Mouse (Mus musculus): Measurements from ENCODE around the gene Gnaq. TPM values are rescaled to one million over a fixed set of nuclear protein-coding genes. Genes with fewer than 3 reads are reported as not detected.

The Gnaq gene
- polyA plus RNA-seq, 1 experiment from 2014 or later: 18.1 TPM

DNA sequence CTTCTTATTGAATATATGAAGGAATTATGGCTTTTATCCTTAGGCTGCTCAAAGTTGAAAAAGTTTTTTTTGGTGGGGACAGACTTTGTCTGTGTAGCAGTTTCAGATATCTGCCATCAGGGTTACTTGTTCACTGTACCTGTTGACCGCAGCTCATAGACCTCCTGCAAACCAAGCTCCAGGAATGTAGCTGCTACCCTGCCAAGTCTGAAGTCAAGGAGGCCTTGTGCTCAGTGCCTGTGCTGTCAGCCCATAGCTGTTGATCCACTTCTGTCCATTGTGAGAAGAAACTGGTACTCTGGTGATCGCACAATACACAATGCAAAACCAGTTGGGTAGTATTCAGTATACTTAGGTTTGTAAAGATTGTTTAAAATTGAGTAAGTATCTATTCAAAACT lies 68.7 kb downstream of the Gnaq start:
- Histone ChIP-seq H3K4me1 (replicated peaks) (peaks cover 47% of the 10 kb centered on the region), H3K27ac (ENCODE audit: poor library complexity, severe bottlenecking) (no peak overlapping the region), H3K27me3 (replicated peaks) (no peaks in the 10 kb centered on the region), H3K4me2 (no peak overlapping the region), H3K36me3 (no peaks in the 10 kb centered on the region), H3K4me3 (no peak overlapping the region), H3K9ac (no peak overlapping the region), H3K9me3 (replicated peaks) (no peaks in the 10 kb centered on the region)
- 90% methylated on average over 2 of the region's 2 CpGs for WGBS
- ATAC-seq (ENCODE audit: insufficient number of reproducible peaks, low FRiP score): no peak

DNA sequence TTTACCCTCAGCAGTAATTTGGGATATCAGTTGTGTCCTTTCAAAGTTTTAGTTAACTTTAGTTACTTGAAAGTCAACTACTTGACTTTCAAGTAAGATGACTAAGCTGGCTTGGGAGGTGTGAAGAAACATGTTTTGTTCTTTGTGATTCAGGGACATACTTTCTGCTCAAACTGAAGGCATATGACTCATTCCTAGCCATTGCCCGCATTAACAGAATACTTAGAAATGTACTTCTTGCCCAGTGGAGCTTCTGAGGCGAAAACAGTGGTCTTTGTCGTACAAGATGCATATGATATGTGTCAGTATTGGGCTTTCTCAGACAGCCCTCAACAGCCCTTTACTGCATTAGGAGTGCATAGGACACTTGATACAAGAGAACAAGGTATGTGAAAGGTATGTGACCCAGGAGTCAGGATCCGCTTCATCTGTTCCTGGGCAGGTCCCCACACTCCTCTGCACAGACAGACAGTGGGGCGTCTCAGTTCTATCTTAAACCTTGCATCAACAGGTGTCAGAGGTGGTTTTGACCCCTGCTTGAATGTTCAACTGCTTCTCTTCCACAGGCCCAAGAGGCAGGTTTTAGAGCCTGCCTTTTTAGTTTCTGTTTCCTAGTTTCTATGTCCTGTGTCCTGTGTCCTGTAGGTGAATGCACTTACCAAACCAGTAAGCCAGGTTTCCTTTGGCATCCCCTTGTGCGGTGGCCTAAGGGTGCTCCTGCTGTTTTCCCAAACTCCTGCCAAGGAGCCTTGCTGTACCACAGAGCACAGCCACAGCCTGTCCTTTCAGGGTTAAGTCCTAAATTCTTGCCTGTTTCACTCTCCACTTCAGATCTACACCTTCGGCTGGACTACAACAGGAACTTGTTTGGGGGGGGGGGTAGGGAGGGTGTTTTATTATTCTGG lies 72.4 kb downstream of the Gnaq start:
- Histone ChIP-seq H3K9ac (no peak overlapping the region), H3K36me3 (no peaks in the 10 kb centered on the region), H3K4me1 (replicated peaks) (peaks cover 27% of the 10 kb centered on the region), H3K4me2 (no peak overlapping the region), H3K4me3 (no peak overlapping the region), H3K9me3 (replicated peaks) (no peaks in the 10 kb centered on the region), H3K27me3 (replicated peaks) (no peaks in the 10 kb centered on the region), H3K27ac (ENCODE audit: poor library complexity, severe bottlenecking) (no peak overlapping the region)
- 75% methylated on average over 7 of the region's 7 CpGs for WGBS
- no peak for ATAC-seq (ENCODE audit: insufficient number of reproducible peaks, low FRiP score)

DNA sequence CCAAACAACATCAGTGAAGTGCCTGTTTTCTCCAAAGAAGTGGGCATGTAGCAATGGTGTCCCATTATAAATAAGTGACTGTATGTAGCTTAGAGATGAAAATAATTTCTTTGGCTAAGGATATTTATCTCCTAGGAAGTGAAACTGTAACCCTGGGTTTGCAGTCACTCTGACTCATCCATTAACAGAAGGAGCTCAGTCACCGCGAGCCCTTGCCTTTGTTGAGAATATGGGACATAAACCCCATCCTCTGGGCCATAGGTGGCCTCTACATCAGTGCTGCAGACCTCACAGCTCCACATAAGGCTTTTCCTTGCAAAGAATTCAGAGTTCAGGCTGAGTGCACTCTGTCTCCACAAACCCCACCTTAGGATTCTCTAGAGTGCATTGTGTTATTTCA lies 77.0 kb downstream of the Gnaq start:
- Histone ChIP-seq H3K9me3 (replicated peaks) (no peaks in the 10 kb centered on the region), H3K27ac (ENCODE audit: poor library complexity, severe bottlenecking) (no peak overlapping the region), H3K4me1 (replicated peaks) (peaks cover 15% of the 10 kb centered on the region), H3K4me2 (no peak overlapping the region), H3K36me3 (no peaks in the 10 kb centered on the region), H3K27me3 (replicated peaks) (no peaks in the 10 kb centered on the region), H3K9ac (no peak overlapping the region), H3K4me3 (no peak overlapping the region)
- ATAC-seq (ENCODE audit: insufficient number of reproducible peaks, low FRiP score): no peak
- 84% methylated on average over 2 of the region's 2 CpGs for WGBS

DNA sequence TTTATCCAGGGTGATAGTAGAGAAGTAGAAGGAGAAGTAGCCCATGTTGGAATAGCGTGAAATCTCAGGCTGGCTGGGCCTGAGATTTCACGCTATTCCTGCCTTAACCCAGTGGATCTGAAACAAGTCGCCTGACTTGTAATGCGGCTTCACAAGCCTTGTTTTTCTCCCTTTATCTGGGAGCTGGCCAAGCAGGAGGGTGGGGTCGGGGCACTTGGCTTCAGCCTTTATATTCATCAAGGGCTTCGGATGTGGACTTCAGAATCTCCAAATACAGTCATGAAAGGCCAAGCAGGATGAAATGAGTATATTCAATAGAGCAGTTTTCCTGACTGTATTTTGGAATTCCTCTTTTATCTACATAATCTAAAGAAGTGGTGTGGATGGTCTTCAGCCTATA lies 82.3 kb downstream of the Gnaq start:
- Histone ChIP-seq H3K36me3 (peaks cover 5% of the 10 kb centered on the region), H3K4me1 (replicated peaks) (peaks cover 8% of the 10 kb centered on the region; the same call in 1 of the 2 replicates), H3K9me3 (replicated peaks) (no peaks in the 10 kb centered on the region), H3K4me2 (no peak overlapping the region), H3K27me3 (replicated peaks) (no peaks in the 10 kb centered on the region), H3K9ac (no peak overlapping the region), H3K27ac (ENCODE audit: poor library complexity, severe bottlenecking) (no peak overlapping the region), H3K4me3 (no peak overlapping the region)
- no peak for ATAC-seq (ENCODE audit: insufficient number of reproducible peaks, low FRiP score)
- 69% methylated on average over 6 of the region's 6 CpGs for WGBS

DNA sequence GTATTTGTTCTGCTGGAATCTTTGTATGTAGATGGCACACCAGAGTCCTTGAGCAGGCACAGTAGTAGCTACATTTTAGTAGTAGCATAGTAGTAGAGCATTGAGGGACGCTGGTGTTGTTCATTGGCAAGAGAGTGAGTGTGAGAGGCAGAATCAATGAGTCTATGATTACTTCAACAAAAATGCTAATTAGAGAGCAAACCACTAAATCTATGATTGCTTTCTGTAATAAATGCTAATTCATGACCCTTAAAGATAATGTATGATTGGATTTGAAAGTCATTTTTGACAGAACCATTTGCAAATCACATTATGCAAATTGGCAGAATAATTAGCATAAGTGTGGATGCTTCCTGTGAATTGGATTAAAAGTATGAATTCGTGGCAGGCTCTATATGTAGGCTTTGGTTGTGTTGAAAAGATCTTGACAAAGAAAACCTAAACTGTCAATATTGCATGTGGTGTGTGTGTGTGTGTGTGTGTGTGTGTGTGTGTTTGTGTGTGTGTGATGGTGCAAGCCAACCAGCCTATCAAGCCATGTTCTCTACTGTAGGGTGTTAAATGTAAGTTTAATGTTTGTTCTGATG lies 82.9 kb downstream of the Gnaq start:
- Histone ChIP-seq H3K9ac (no peak overlapping the region), H3K4me2 (no peak overlapping the region), H3K9me3 (replicated peaks) (no peaks in the 10 kb centered on the region), H3K27ac (ENCODE audit: poor library complexity, severe bottlenecking) (no peak overlapping the region), H3K27me3 (replicated peaks) (no peaks in the 10 kb centered on the region), H3K36me3 (peaks cover 9% of the 10 kb centered on the region), H3K4me1 (replicated peaks) (peaks cover 8% of the 10 kb centered on the region; the same call in 1 of the 2 replicates), H3K4me3 (no peak overlapping the region)
- 86% methylated on average over 2 of the region's 2 CpGs for WGBS
- ATAC-seq (ENCODE audit: insufficient number of reproducible peaks, low FRiP score): no peak

DNA sequence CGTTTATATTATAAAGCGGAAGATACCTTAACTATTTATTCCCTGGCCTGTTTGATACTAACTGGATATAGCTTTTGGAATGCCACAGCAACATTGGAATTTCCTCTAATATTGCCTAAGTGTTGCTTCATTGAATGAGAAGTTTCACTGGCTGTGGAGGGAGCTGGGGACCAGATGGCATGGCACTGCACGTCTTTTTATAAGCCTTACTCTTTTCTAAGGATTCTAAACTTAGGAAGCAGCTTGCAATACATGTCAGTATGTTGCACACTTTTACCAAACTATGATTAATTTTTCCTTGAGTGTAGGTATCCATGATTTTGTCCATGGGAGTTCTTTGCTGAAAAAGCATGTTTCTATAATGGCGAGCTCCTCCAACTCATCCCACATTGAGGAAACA lies 87.3 kb downstream of the Gnaq start:
- no peak for ATAC-seq (ENCODE audit: insufficient number of reproducible peaks, low FRiP score)
- H3K36me3 ChIP-seq: peaks cover 12% of the 10 kb centered on the region
- H3K4me3 ChIP-seq: no peak overlapping the region
- H3K27ac ChIP-seq (ENCODE audit: poor library complexity, severe bottlenecking): no peak overlapping the region
- H3K9me3 ChIP-seq (replicated peaks): no peaks in the 10 kb centered on the region
- no peaks in the 10 kb centered on the region for H3K27me3 ChIP-seq (replicated peaks)
- peaks cover 16% of the 10 kb centered on the region for H3K4me1 ChIP-seq (replicated peaks)
- no peak overlapping the region for H3K9ac ChIP-seq
- WGBS: 83% methylated on average over 4 of the region's 4 CpGs
- no peak overlapping the region for H3K4me2 ChIP-seq

DNA sequence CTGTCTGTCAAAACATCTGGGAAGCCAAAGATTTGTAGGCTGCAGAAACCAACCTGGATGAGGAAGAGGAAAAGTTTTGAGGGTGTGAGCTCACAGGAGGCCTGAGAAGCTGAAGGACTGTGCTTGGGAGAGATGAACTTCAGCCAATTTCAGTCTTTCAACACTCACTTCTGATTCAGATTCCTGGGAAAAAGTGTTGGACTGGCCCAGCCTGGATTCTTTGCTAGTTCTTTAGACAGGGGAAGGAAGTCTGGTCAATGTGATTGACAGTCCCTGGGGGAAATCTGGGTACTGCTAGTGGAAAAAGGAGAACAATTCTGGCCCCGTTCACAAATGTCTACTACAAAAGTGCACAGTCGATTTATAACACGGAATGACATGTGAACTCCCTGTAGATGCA lies 89.9 kb downstream of the Gnaq start:
- Histone ChIP-seq H3K4me3 (no peak overlapping the region), H3K9ac (no peak overlapping the region), H3K9me3 (replicated peaks) (peaks cover 3% of the 10 kb centered on the region; the same call in 1 of the 2 replicates), H3K27me3 (replicated peaks) (no peaks in the 10 kb centered on the region), H3K4me2 (no peak overlapping the region), H3K36me3 (peaks cover 24% of the 10 kb centered on the region), H3K27ac (ENCODE audit: poor library complexity, severe bottlenecking) (no peak overlapping the region), H3K4me1 (replicated peaks) (peaks cover 18% of the 10 kb centered on the region)
- 59% methylated on average over 3 of the region's 3 CpGs for WGBS
- 0 out of 2 replicates have a peak, but pooled peaks have one; percentile 9 for ATAC-seq (ENCODE audit: insufficient number of reproducible peaks, low FRiP score)

DNA sequence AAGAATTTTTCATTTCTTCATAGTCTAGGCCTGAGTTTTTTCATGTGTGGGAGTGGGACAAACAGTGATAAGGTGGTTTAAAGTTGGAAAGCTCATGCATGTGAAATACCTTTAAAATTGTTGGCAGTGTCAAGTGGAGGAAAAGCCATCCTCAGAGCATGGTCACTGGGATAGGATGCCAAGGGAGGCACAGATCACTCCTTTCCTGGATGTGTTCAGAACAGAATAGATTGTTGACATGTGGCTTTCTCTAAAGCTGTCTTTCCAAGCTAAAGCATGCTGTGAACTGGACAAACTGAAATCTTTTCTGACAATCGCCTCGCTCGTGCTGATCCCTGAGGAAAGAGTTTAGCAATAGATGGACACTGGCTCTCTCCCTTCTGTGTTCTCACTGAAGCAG lies 90.5 kb downstream of the Gnaq start:
- Histone ChIP-seq H3K4me2 (no peak overlapping the region), H3K27me3 (replicated peaks) (no peaks in the 10 kb centered on the region), H3K4me3 (no peak overlapping the region), H3K4me1 (replicated peaks) (peaks cover 17% of the 10 kb centered on the region), H3K9ac (no peak overlapping the region), H3K36me3 (peaks cover 24% of the 10 kb centered on the region), H3K9me3 (replicated peaks) (peaks cover 3% of the 10 kb centered on the region; the same call in 1 of the 2 replicates), H3K27ac (ENCODE audit: poor library complexity, severe bottlenecking) (no peak overlapping the region; the same call in 1 of the 2 replicates)
- ATAC-seq (ENCODE audit: insufficient number of reproducible peaks, low FRiP score): no peak
- WGBS: 90% methylated on average over 3 of the region's 3 CpGs

DNA sequence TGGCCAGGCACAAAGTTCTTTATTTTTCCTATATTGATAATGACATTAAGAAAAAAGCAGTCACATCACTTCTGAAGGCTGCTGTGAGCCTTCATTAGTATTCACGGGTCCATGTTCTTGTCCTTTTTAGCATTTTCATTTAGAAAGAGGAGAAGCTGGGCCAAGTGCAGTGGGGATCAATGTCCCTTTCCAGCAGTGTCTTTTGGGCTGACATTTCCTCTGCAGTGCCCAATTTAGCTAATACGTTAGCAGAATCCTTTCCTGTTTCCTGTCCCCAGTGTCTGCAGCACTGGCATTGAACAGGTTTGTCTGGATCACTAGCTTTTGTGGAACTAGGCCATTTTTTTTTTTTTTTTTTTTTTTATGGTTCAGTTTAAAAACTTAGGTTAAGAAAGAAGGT lies 92.2 kb downstream of the Gnaq start:
- WGBS: 56% methylated on average over 2 of the region's 2 CpGs
- H3K4me1 ChIP-seq (replicated peaks): peaks cover 15% of the 10 kb centered on the region

DNA sequence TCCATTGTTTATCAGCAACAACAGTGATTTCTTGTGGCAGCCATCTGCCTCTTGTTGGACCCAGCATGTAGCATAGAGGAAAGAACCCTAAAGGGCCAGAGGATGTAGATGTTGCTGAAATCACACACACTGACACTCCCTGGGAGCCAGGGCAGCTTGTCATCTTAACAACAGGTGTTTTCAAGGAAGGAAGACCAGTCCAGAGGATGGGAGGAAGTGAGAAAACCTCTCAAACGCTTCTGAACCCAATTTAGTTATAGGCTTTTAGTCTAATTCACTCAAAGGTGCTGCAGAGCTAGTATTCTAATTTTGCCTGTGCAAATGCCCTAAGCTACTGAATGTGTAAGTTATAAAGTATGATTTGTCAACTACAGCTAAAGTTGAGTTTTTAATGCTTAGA lies 99.0 kb downstream of the Gnaq start:
- H3K4me3 ChIP-seq: no peak overlapping the region
- ATAC-seq (ENCODE audit: insufficient number of reproducible peaks, low FRiP score): no peak
- H3K36me3 ChIP-seq: peaks cover 1% of the 10 kb centered on the region; the same call in 1 of the 2 replicates
- H3K27ac ChIP-seq (ENCODE audit: poor library complexity, severe bottlenecking): no peak overlapping the region
- H3K9me3 ChIP-seq (replicated peaks): no peaks in the 10 kb centered on the region
- no peak overlapping the region for H3K4me2 ChIP-seq
- no peak overlapping the region for H3K9ac ChIP-seq
- H3K27me3 ChIP-seq (replicated peaks): no peaks in the 10 kb centered on the region
- WGBS: 65% methylated on average over 1 of the region's 1 CpGs
- peaks cover 4% of the 10 kb centered on the region; the same call in 1 of the 2 replicates for H3K4me1 ChIP-seq (replicated peaks)

More for the DNA sequence above, 92.2 kb downstream of the Gnaq start:
- Histone ChIP-seq H3K27ac (ENCODE audit: poor library complexity, severe bottlenecking) (no peak overlapping the region), H3K4me2 (no peak overlapping the region), H3K9ac (no peak overlapping the region), H3K4me3 (no peak overlapping the region), H3K27me3 (replicated peaks) (no peaks in the 10 kb centered on the region), H3K36me3 (peaks cover 20% of the 10 kb centered on the region), H3K9me3 (replicated peaks) (peaks cover 3% of the 10 kb centered on the region; the same call in 1 of the 2 replicates)
- no peak for ATAC-seq (ENCODE audit: insufficient number of reproducible peaks, low FRiP score)

DNA sequence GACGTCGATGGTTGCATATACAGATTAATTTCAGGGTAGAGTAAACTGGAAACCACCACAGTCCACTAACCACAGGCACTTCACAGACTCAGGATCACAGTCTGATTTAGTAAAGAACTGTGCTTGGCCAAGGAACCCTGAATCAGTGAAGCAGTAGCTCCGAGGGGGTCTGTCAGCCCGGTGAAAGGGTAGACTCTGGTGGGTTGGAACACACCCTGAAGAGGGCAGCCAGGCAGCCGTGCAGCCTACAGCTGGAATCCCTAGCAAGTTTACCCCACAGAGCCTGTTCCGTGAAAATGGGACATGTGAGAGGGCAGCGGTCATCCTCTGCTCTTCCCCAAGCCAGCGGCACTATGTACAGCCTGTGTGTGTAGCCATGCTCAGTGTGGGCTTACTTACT lies 103.0 kb downstream of the Gnaq start:
- peaks cover 22% of the 10 kb centered on the region for H3K4me1 ChIP-seq (replicated peaks)
- H3K36me3 ChIP-seq: no peaks in the 10 kb centered on the region
- H3K4me2 ChIP-seq: no peak overlapping the region
- no peaks in the 10 kb centered on the region for H3K27me3 ChIP-seq (replicated peaks)
- H3K9ac ChIP-seq: no peak overlapping the region
- no peaks in the 10 kb centered on the region for H3K9me3 ChIP-seq (replicated peaks)
- H3K27ac ChIP-seq (ENCODE audit: poor library complexity, severe bottlenecking): no peak overlapping the region
- no peak overlapping the region for H3K4me3 ChIP-seq
- ATAC-seq (ENCODE audit: insufficient number of reproducible peaks, low FRiP score): no peak
- 83% methylated on average over 8 of the region's 8 CpGs for WGBS
